Mouse (Mus musculus) heart, embryonic 11.5 days (tissue): ENCODE measurements at regions not wholly inside any gene's neighbourhood (a gene's known extent, or its start where the extent isn't known, plus 50 kb on each side); places are given as distances from the start of the nearest gene placed in this dataset.

ENCODE experiments used
- ATAC-seq: fragments of 200-750 bp; cut with Nextera tagmentation; replicated peaks from 2 replicates; pipeline ENCODE4 v1.8.0; 2017; ENCODE audit warnings: moderate library complexity; ENCODE audit not compliant: insufficient number of reproducible peaks, low FRiP score, low TSS enrichment
- H3K27ac ChIP-seq: fragments of 300-500 bp; sonication (generic); 2 replicates; pipeline ENCODE4 v1.5.1; 2014; ENCODE audit warnings: mild to moderate bottlenecking, low read depth, low read length
- H3K27me3 ChIP-seq: fragments of 300-500 bp; sonication (generic); 2 replicates; pipeline ENCODE4 v1.6.1; 2014; ENCODE audit warnings: mild to moderate bottlenecking, low read length, mixed read lengths; ENCODE audit not compliant: control insufficient read depth, insufficient read depth
- H3K36me3 ChIP-seq: fragments of 300-500 bp; sonication (generic); 2 replicates; pipeline ENCODE4 v1.6.1; 2014; ENCODE audit warnings: mild to moderate bottlenecking, low read length, moderate library complexity, mixed read lengths; ENCODE audit not compliant: control insufficient read depth, insufficient read depth
- H3K4me1 ChIP-seq: fragments of 300-500 bp; sonication (generic); 2 replicates; pipeline ENCODE4 v1.6.1; 2014; ENCODE audit warnings: low read length; ENCODE audit not compliant: control insufficient read depth, insufficient read depth
- H3K4me2 ChIP-seq: fragments of 300-500 bp; sonication (generic); 2 replicates; pipeline ENCODE4 v1.6.1; 2014; ENCODE audit warnings: mild to moderate bottlenecking, moderate library complexity
- H3K4me3 ChIP-seq: fragments of 300-500 bp; sonication (generic); 2 replicates; pipeline ENCODE4 v1.5.1; 2014; ENCODE audit warnings: low read depth, low read length
- H3K9ac ChIP-seq: fragments of 300-500 bp; sonication (generic); 2 replicates; pipeline ENCODE4 v1.6.1; 2014; ENCODE audit warnings: mild to moderate bottlenecking, low read depth, low read length, moderate library complexity
- H3K9me3 ChIP-seq: fragments of 300-500 bp; sonication (generic); replicated peaks from 2 replicates; pipeline ENCODE4 v1.6.1; 2016; ENCODE audit warnings: low read length; ENCODE audit not compliant: control insufficient read depth
- WGBS: fragments of 180-500 bp; shearing (Covaris S2); extraction: QIAGEN DNeasy Blood & Tissue Kit; methylation state at CpG from one replicate; pipeline ENCODE4 v1.1.7; 2014; ENCODE audit not compliant: insufficient replicate concordance; 5-methylcytosine and 5-hydroxymethylcytosine counted together

GRCm38 (mm10) chr9:112723346-112723745 is 487.6 kb upstream of the Arpp21 start:
- no peak overlapping the region for H3K4me2 ChIP-seq
- no peaks in the 10 kb centered on the region for H3K36me3 ChIP-seq
- H3K4me1 ChIP-seq = no peaks in the 10 kb centered on the region
- H3K27me3 ChIP-seq = no peaks in the 10 kb centered on the region
- no peaks in the 10 kb centered on the region for H3K9me3 ChIP-seq
- H3K27ac ChIP-seq = no peak overlapping the region
- no peak for ATAC-seq
- no peak overlapping the region for H3K4me3 ChIP-seq
- no peak overlapping the region for H3K9ac ChIP-seq
- 56% methylated on average over 1 of the region's 1 CpGs for WGBS

- no peaks in the 10 kb centered on the region for H3K27me3 ChIP-seq
- no peak overlapping the region for H3K9ac ChIP-seq
- no peaks in the 10 kb centered on the region for H3K4me1 ChIP-seq
- WGBS = 90% methylated on average over 4 of the region's 4 CpGs
- H3K4me3 ChIP-seq = no peak overlapping the region
- no peak overlapping the region for H3K27ac ChIP-seq
- H3K36me3 ChIP-seq = no peaks in the 10 kb centered on the region
- H3K9me3 ChIP-seq = no peaks in the 10 kb centered on the region
- no peak for ATAC-seq
- H3K4me2 ChIP-seq = no peak overlapping the region
Measured at GRCm38 (mm10) chr9:112722501-112722900, 486.8 kb upstream of the Arpp21 start.

GRCm38 (mm10) chr9:112715197-112715762 is 479.5 kb upstream of the Arpp21 start:
- no peak for ATAC-seq
- Histone ChIP-seq H3K4me2 (no peak overlapping the region), H3K36me3 (no peaks in the 10 kb centered on the region), H3K4me3 (no peak overlapping the region), H3K4me1 (no peaks in the 10 kb centered on the region), H3K27me3 (no peaks in the 10 kb centered on the region), H3K9me3 (no peaks in the 10 kb centered on the region), H3K9ac (no peak overlapping the region), H3K27ac (no peak overlapping the region)
- 53% methylated on average over 1 of the region's 1 CpGs for WGBS

GRCm38 (mm10) chr9:112678866-112679265 is 443.1 kb upstream of the Arpp21 start:
- H3K9ac ChIP-seq = no peak overlapping the region
- 70% methylated on average over 1 of the region's 1 CpGs for WGBS
- ATAC-seq = no peak
- H3K27me3 ChIP-seq = no peaks in the 10 kb centered on the region
- H3K27ac ChIP-seq = no peak overlapping the region
- no peak overlapping the region for H3K4me2 ChIP-seq
- H3K4me1 ChIP-seq = no peaks in the 10 kb centered on the region
- H3K36me3 ChIP-seq = no peaks in the 10 kb centered on the region
- no peaks in the 10 kb centered on the region for H3K9me3 ChIP-seq
- H3K4me3 ChIP-seq = no peak overlapping the region

- Histone ChIP-seq H3K4me1 (no peaks in the 10 kb centered on the region), H3K9me3 (no peaks in the 10 kb centered on the region), H3K4me2 (no peak overlapping the region), H3K27ac (no peak overlapping the region), H3K4me3 (no peak overlapping the region), H3K36me3 (no peaks in the 10 kb centered on the region), H3K27me3 (no peaks in the 10 kb centered on the region), H3K9ac (no peak overlapping the region)
- WGBS = 75% methylated on average over 5 of the region's 5 CpGs
- ATAC-seq = no peak
Measured at GRCm38 (mm10) chr9:112675232-112675631, 439.5 kb upstream of the Arpp21 start.
